Mouse (Mus musculus): ENCODE data around the gene Il1rapl2. TPM values are rescaled to one million over a fixed set of nuclear protein-coding genes. Genes with fewer than 3 reads are reported as not detected.

Gene Il1rapl2
- polyA plus RNA-seq, 1 experiment: 0.43 TPM

GRCm38 (mm10) chrX:137923490-137923889 lies 353.1 kb downstream of the Il1rapl2 start:
- Histone ChIP-seq H3K4me3 (replicated peaks; ENCODE audit: insufficient read depth, low read depth, low read length) (no peak overlapping the region), H3K27ac (ENCODE audit: insufficient read depth, low read length) (no peak overlapping the region), H3K27me3 (ENCODE audit: control insufficient read depth, insufficient read depth, low read length) (no peaks in the 10 kb centered on the region), H3K4me1 (ENCODE audit: control insufficient read depth, insufficient read depth, low read length) (no peaks in the 10 kb centered on the region)
- TF ChIP-seq CTCF (IDR thresholded peaks at IDR 0.05; ENCODE audit: borderline replicate concordance, insufficient read depth, low read depth, low read length) (no peak), POLR2A (IDR thresholded peaks at IDR 0.05; ENCODE audit: borderline replicate concordance, insufficient read depth, low read length) (no peak)
- no peak for DNase-seq

GRCm38 (mm10) chrX:137926835-137927234 lies 356.4 kb downstream of the Il1rapl2 start:
- no peak for DNase-seq
- Histone ChIP-seq H3K27me3 (ENCODE audit: control insufficient read depth, insufficient read depth, low read length) (no peaks in the 10 kb centered on the region), H3K4me1 (ENCODE audit: control insufficient read depth, insufficient read depth, low read length) (no peaks in the 10 kb centered on the region), H3K27ac (ENCODE audit: insufficient read depth, low read length) (no peak overlapping the region), H3K4me3 (replicated peaks; ENCODE audit: insufficient read depth, low read depth, low read length) (no peak overlapping the region)
- 52% methylated on average over 2 of the region's 2 CpGs for WGBS
- TF ChIP-seq CTCF (IDR thresholded peaks at IDR 0.05; ENCODE audit: borderline replicate concordance, insufficient read depth, low read depth, low read length) (no peak), POLR2A (IDR thresholded peaks at IDR 0.05; ENCODE audit: borderline replicate concordance, insufficient read depth, low read length) (no peak)

GRCm38 (mm10) chrX:137947741-137948140 lies 377.3 kb downstream of the Il1rapl2 start:
- TF ChIP-seq CTCF (IDR thresholded peaks at IDR 0.05; ENCODE audit: borderline replicate concordance, insufficient read depth, low read depth, low read length) (no peak), POLR2A (IDR thresholded peaks at IDR 0.05; ENCODE audit: borderline replicate concordance, insufficient read depth, low read length) (no peak)
- Histone ChIP-seq H3K4me1 (ENCODE audit: control insufficient read depth, insufficient read depth, low read length) (no peaks in the 10 kb centered on the region), H3K4me3 (replicated peaks; ENCODE audit: insufficient read depth, low read depth, low read length) (no peak overlapping the region), H3K27me3 (ENCODE audit: control insufficient read depth, insufficient read depth, low read length) (no peaks in the 10 kb centered on the region), H3K27ac (ENCODE audit: insufficient read depth, low read length) (no peak overlapping the region)
- 65% methylated on average over 1 of the region's 1 CpGs for WGBS
- no peak for DNase-seq

- DNase-seq: no peak
- no peak overlapping the region for H3K4me3 ChIP-seq (replicated peaks; ENCODE audit: insufficient read depth, low read depth, low read length)
- TF ChIP-seq CTCF (IDR thresholded peaks at IDR 0.05; ENCODE audit: borderline replicate concordance, insufficient read depth, low read depth, low read length) (no peak), POLR2A (IDR thresholded peaks at IDR 0.05; ENCODE audit: borderline replicate concordance, insufficient read depth, low read length) (no peak)
- no peak overlapping the region for H3K27ac ChIP-seq (ENCODE audit: insufficient read depth, low read length)
- 69% methylated on average over 5 of the region's 5 CpGs for WGBS
- H3K4me1 ChIP-seq (ENCODE audit: control insufficient read depth, insufficient read depth, low read length): no peaks in the 10 kb centered on the region
- H3K27me3 ChIP-seq (ENCODE audit: control insufficient read depth, insufficient read depth, low read length): no peaks in the 10 kb centered on the region
These were observed 400.9 kb downstream of the Il1rapl2 start for GRCm38 (mm10) chrX:137971306-137971705.

- WGBS: 93% methylated on average over 3 of the region's 3 CpGs
- no peaks in the 10 kb centered on the region for H3K4me1 ChIP-seq (ENCODE audit: control insufficient read depth, insufficient read depth, low read length)
- H3K27me3 ChIP-seq (ENCODE audit: control insufficient read depth, insufficient read depth, low read length): no peaks in the 10 kb centered on the region
- H3K4me3 ChIP-seq (replicated peaks; ENCODE audit: insufficient read depth, low read depth, low read length): no peak overlapping the region
- no peak for TF ChIP-seq CTCF (IDR thresholded peaks at IDR 0.05; ENCODE audit: borderline replicate concordance, insufficient read depth, low read depth, low read length)
- TF ChIP-seq POLR2A (IDR thresholded peaks at IDR 0.05; ENCODE audit: borderline replicate concordance, insufficient read depth, low read length): no peak
- no peak overlapping the region for H3K27ac ChIP-seq (ENCODE audit: insufficient read depth, low read length)
- DNase-seq: no peak
These were observed 472.7 kb downstream of the Il1rapl2 start for GRCm38 (mm10) chrX:138043113-138043512.

GRCm38 (mm10) chrX:138103954-138104353 lies 533.5 kb downstream of the Il1rapl2 start:
- no peak for DNase-seq
- H3K4me1 ChIP-seq (ENCODE audit: control insufficient read depth, insufficient read depth, low read length): no peaks in the 10 kb centered on the region
- 78% methylated on average over 6 of the region's 6 CpGs for WGBS
- no peak for TF ChIP-seq POLR2A (IDR thresholded peaks at IDR 0.05; ENCODE audit: borderline replicate concordance, insufficient read depth, low read length)
- no peak overlapping the region for H3K27ac ChIP-seq (ENCODE audit: insufficient read depth, low read length)
- H3K4me3 ChIP-seq (replicated peaks; ENCODE audit: insufficient read depth, low read depth, low read length): no peak overlapping the region
- no peaks in the 10 kb centered on the region for H3K27me3 ChIP-seq (ENCODE audit: control insufficient read depth, insufficient read depth, low read length)

GRCm38 (mm10) chrX:138104668-138105067 lies 534.3 kb downstream of the Il1rapl2 start:
- WGBS: 37% methylated on average over 3 of the region's 3 CpGs

GRCm38 (mm10) chrX:138170146-138170545 lies 599.7 kb downstream of the Il1rapl2 start:
- Histone ChIP-seq H3K4me3 (replicated peaks; ENCODE audit: insufficient read depth, low read depth, low read length) (no peak overlapping the region), H3K4me1 (ENCODE audit: control insufficient read depth, insufficient read depth, low read length) (no peaks in the 10 kb centered on the region), H3K27me3 (ENCODE audit: control insufficient read depth, insufficient read depth, low read length) (no peaks in the 10 kb centered on the region), H3K27ac (ENCODE audit: insufficient read depth, low read length) (no peak overlapping the region)
- DNase-seq: no peak
- TF ChIP-seq POLR2A (IDR thresholded peaks at IDR 0.05; ENCODE audit: borderline replicate concordance, insufficient read depth, low read length) (no peak), CTCF (IDR thresholded peaks at IDR 0.05; ENCODE audit: borderline replicate concordance, insufficient read depth, low read depth, low read length) (no peak)
- WGBS: 12% methylated on average over 3 of the region's 3 CpGs

More at GRCm38 (mm10) chrX:138104668-138105067, 534.3 kb downstream of the Il1rapl2 start:
- Histone ChIP-seq H3K4me3 (replicated peaks; ENCODE audit: insufficient read depth, low read depth, low read length) (no peak overlapping the region), H3K27me3 (ENCODE audit: control insufficient read depth, insufficient read depth, low read length) (no peaks in the 10 kb centered on the region), H3K4me1 (ENCODE audit: control insufficient read depth, insufficient read depth, low read length) (no peaks in the 10 kb centered on the region), H3K27ac (ENCODE audit: insufficient read depth, low read length) (no peak overlapping the region)
- no peak for DNase-seq
- TF ChIP-seq POLR2A (IDR thresholded peaks at IDR 0.05; ENCODE audit: borderline replicate concordance, insufficient read depth, low read length): no peak
- TF ChIP-seq CTCF (IDR thresholded peaks at IDR 0.05; ENCODE audit: borderline replicate concordance, insufficient read depth, low read depth, low read length): no peak
